Mouse (Mus musculus): Measurements from ENCODE around the gene Foxn3.

- TF ChIP-seq EP300 (IDR thresholded peaks at IDR 0.05) (no peak), CTCF (IDR thresholded peaks at IDR 0.05) (no peak)
Observed at GRCm38 (mm10) chr12:99609643-99610042, 46.3 kb upstream of the Foxn3 start.
